9 mouse cellular contexts compared by ENCODE assay signal in genomic region chr2:105674061-105674874, GRCm38 (mm10). TPM values are rescaled to one million over a fixed set of nuclear protein-coding genes. Genes with fewer than 3 reads are reported as not detected.
DNase-seq lines count a peak whose midpoint lies in the region; ATAC-seq and TF ChIP-seq lines count a peak whose summit lies in the region.
"Had no signal": no experiment of that assay in that cellular context is flagged by ENCODE, and none has a peak within 500 bp of the region (broad histone marks: within the 10 kb centered on the region; RNA-seq: fewer than 3 reads in every experiment).

No protein-coding gene starts in this region.

- 4% methylated on average over 36 of the region's 36 CpGs for WGBS in heart, adult 2 months
- under 1% methylated on average over 36 of the region's 36 CpGs for WGBS in embryonic facial prominence, embryonic 11.5 days
- 2% methylated on average over 36 of the region's 36 CpGs for WGBS in intestine, postnatal 0 days
- 1% methylated on average over 36 of the region's 36 CpGs for WGBS in midbrain, embryonic 12.5 days

- H3K9ac ChIP-seq in heart, adult 2 months (ENCODE audit: low read depth, low read length) = no peak overlapping the region
- peak overlapping the region; percentile 22; the same call in 1 of the 2 replicates for H3K9ac ChIP-seq in embryonic facial prominence, embryonic 11.5 days (replicated peaks; ENCODE audit: low read length)
- no peak overlapping the region for H3K9ac ChIP-seq in intestine, postnatal 0 days (ENCODE audit: low read depth, low read length)
- H3K9ac ChIP-seq in midbrain, embryonic 12.5 days (replicated peaks) = peak overlapping the region; percentile 51

- H3K27me3 ChIP-seq in heart, adult 2 months (ENCODE audit: control insufficient read depth, insufficient read depth, low read length) = peaks cover 51% of the 10 kb centered on the region
- peaks cover 72% of the 10 kb centered on the region for H3K27me3 ChIP-seq in embryonic facial prominence, embryonic 11.5 days (ENCODE audit: control insufficient read depth, insufficient read depth, low read length)
- H3K27me3 ChIP-seq in intestine, postnatal 0 days (replicated peaks; ENCODE audit: control insufficient read depth, insufficient read depth, low read length) = peaks cover 96% of the 10 kb centered on the region
- peaks cover 95% of the 10 kb centered on the region for H3K27me3 ChIP-seq in midbrain, embryonic 12.5 days

- peaks cover 2% of the 10 kb centered on the region for H3K4me1 ChIP-seq in heart, adult 2 months (ENCODE audit: control insufficient read depth, insufficient read depth, low read length)
- peaks cover 10% of the 10 kb centered on the region for H3K4me1 ChIP-seq in embryonic facial prominence, embryonic 11.5 days (ENCODE audit: control insufficient read depth, insufficient read depth, low read length)
- no peaks in the 10 kb centered on the region for H3K4me1 ChIP-seq in intestine, postnatal 0 days (replicated peaks; ENCODE audit: control insufficient read depth, insufficient read depth, low read length)
- peaks cover 50% of the 10 kb centered on the region for H3K4me1 ChIP-seq in midbrain, embryonic 12.5 days

- H3K4me3 ChIP-seq in heart, adult 2 months = peak overlapping the region; percentile 44
- H3K4me3 ChIP-seq in embryonic facial prominence, embryonic 11.5 days (ENCODE audit: low read depth, low read length) = peak overlapping the region; percentile 20
- H3K4me3 ChIP-seq in intestine, postnatal 0 days (ENCODE audit: low read depth, low read length) = peak overlapping the region; percentile 29
- H3K4me3 ChIP-seq in midbrain, embryonic 12.5 days = peak overlapping the region; percentile 54

- no peak for ATAC-seq in embryonic facial prominence, embryonic 11.5 days (replicated peaks; ENCODE audit: insufficient number of reproducible peaks, low FRiP score, low TSS enrichment, low read depth)
- 0 out of 2 replicates have a peak, but pooled peaks have one; percentile 2 for ATAC-seq in intestine, postnatal 0 days
- peak; percentile 1; the same call in 1 of the 2 replicates for ATAC-seq in midbrain, embryonic 12.5 days (ENCODE audit: low FRiP score, low read depth)
- no peak for ATAC-seq in inflammation-experienced regulatory T-cells, adult 6 months

- H3K4me2 ChIP-seq in embryonic facial prominence, embryonic 11.5 days (ENCODE audit: low read depth, low read length) = peak overlapping the region; percentile 43
- peak overlapping the region; percentile 58 for H3K4me2 ChIP-seq in intestine, postnatal 0 days (replicated peaks; ENCODE audit: low read depth)
- peak overlapping the region; percentile 59 for H3K4me2 ChIP-seq in midbrain, embryonic 12.5 days (replicated peaks)

- no peak for TF ChIP-seq POLR2A in heart, adult 2 months (IDR thresholded peaks at IDR 0.05; ENCODE audit: insufficient read depth, low read depth, low read length)

- intact Hi-C loops in heart, adult 2 months (cut with DNase I) = no loop called here

- H3K27ac ChIP-seq in heart, adult 2 months = no peak overlapping the region
- no peak overlapping the region for H3K27ac ChIP-seq in embryonic facial prominence, embryonic 11.5 days (replicated peaks; ENCODE audit: low read depth, low read length)
- H3K27ac ChIP-seq in intestine, postnatal 0 days (ENCODE audit: low read depth, low read length) = no peak overlapping the region
- H3K27ac ChIP-seq in midbrain, embryonic 12.5 days (replicated peaks) = peak overlapping the region; percentile 81

- no peaks in the 10 kb centered on the region for H3K79me2 ChIP-seq in heart, adult 2 months (replicated peaks; ENCODE audit: control insufficient read depth, insufficient read depth, low read length)

- H3K9me3 ChIP-seq in embryonic facial prominence, embryonic 11.5 days (replicated peaks; ENCODE audit: control insufficient read depth, low read length) = no peaks in the 10 kb centered on the region
- no peaks in the 10 kb centered on the region for H3K9me3 ChIP-seq in intestine, postnatal 0 days (ENCODE audit: control insufficient read depth)
- no peaks in the 10 kb centered on the region for H3K9me3 ChIP-seq in midbrain, embryonic 12.5 days

- no peak for TF ChIP-seq EP300 in heart, adult 2 months (IDR thresholded peaks at IDR 0.05; ENCODE audit: insufficient read depth, low read depth, low read length)

- no peak for DNase-seq in heart, adult 2 months
- DNase-seq in heart, adult 9 months (ENCODE audit: low spot score in 2 of 2) = no peak
- peak; percentile 36 for DNase-seq in embryonic facial prominence, embryonic 11.5 days (ENCODE audit: low spot score)
- DNase-seq in frontal cortex, postnatal 14 days (ENCODE audit: low spot score in 2 of 2) = no peak
- DNase-seq in urinary bladder, postnatal 14 days (ENCODE audit: low spot score) = no peak

- TF ChIP-seq CTCF in heart, adult 2 months (IDR thresholded peaks at IDR 0.05) = no peak
- TF ChIP-seq CTCF in intestine, postnatal 0 days (IDR thresholded peaks at IDR 0.05; ENCODE audit: low read depth) = no peak

- no peaks in the 10 kb centered on the region for H3K36me3 ChIP-seq in heart, adult 2 months (ENCODE audit: control insufficient read depth, insufficient read depth, low read length)
- H3K36me3 ChIP-seq in embryonic facial prominence, embryonic 11.5 days (replicated peaks; ENCODE audit: control insufficient read depth, insufficient read depth, low read depth, low read length) = no peaks in the 10 kb centered on the region
- H3K36me3 ChIP-seq in intestine, postnatal 0 days (ENCODE audit: control insufficient read depth, insufficient read depth) = no peaks in the 10 kb centered on the region
- H3K36me3 ChIP-seq in midbrain, embryonic 12.5 days = no peaks in the 10 kb centered on the region

RNA-seq across cellular contexts. Expression of gene Pax6, which starts 5.6 kb away (rescaled TPM):
- total RNA-seq in heart, adult 2 months (2021) = not detected
- not detected in 2 replicates for polyA plus RNA-seq in heart, adult 2 months (2012; rRNA removed)
- 13.9 and 26.6 TPM in 2 replicates for polyA plus RNA-seq in embryonic facial prominence, embryonic 11.5 days (2014; fragmentation: Nextera tagmentation; extraction: Ambion mirVana)
- polyA plus RNA-seq in intestine, postnatal 0 days (2015; fragmentation: Nextera tagmentation; extraction: Ambion mirVana) = 0.43 and 0.51 TPM in 2 replicates
- 21.5 and 74.8 TPM in 2 replicates for polyA plus RNA-seq in midbrain, embryonic 12.5 days (2016; fragmentation: Nextera tagmentation; extraction: Ambion mirVana)
- under 1 TPM in 2 of 3 experiments, not detected in 1; 0.20 to 0.67 TPM for polyA plus RNA-seq in inflammation-experienced regulatory T-cells, adult 6 months (2017; shearing (Covaris generic))
- total RNA-seq: heart, adult 18-20 months had no signal

Comparison
In these comparisons a context has a peak if more than half of its experiments do, and no peak if none do; other contexts are left out.
1. H3K9ac ChIP-seq: peak in embryonic facial prominence, embryonic 11.5 days (single experiment) and midbrain, embryonic 12.5 days (single experiment); none in heart, adult 2 months (single experiment) and intestine, postnatal 0 days (single experiment).
2. ATAC-seq: peak in intestine, postnatal 0 days (single experiment) and midbrain, embryonic 12.5 days (single experiment); none in embryonic facial prominence, embryonic 11.5 days (single experiment) and inflammation-experienced regulatory T-cells, adult 6 months (single experiment).
3. Peak in every context shown above with its lines, with median percentiles within 50 percentile points of each other: H3K4me3 ChIP-seq and H3K4me2 ChIP-seq.